Mouse (Mus musculus): Measurements from ENCODE around the gene Lrp1.

DNA sequence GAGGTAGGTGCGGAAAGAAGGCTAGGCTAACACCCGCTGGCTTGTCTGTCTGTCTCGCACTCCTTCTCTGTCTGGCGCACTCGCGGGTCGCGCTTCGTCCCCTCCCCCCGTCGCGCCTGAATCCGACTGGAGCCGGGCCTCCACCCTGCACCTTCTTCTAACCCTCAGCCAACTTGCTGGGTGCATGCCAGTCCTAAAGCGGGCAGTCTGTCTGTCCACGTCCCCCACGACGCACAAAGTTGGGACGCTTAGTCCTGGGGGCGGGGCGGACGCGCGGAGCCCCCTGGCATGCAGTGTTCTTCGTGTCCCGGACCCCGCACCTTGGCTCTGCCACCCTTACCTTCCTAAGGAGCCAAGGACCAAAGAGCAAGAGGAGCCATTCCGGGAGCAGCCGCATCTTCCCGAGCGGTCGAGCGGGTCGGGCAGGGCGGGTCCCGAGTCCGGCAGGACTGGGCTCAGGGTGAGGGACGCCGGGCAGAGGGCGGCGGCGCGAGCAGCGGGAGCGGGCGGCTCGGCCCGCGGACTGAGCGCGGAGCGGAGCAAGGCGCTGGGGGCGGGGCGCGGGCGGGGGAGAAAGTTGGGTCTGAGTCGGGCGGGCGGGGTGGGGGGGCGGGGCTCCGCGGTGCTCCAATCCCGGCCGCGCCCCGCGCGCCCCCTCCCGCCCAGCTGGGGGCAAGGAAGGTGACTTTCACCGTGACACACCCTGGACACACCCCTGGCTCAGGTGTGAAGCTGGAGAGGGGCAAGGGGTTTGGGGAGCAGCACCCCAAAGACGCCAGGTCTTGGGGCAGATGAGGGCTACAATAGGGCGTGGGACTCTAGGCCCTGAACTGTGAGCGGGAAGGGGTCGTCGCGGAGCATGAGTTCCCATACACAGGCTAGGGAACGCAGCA lies 86.7 kb downstream of the Lrp1 start, which contains the start of gene Nxph4:
- no peak for TF ChIP-seq POLR2A (IDR thresholded peaks at IDR 0.05; ENCODE audit: low read depth, low read length)
- TF ChIP-seq CTCF (IDR thresholded peaks at IDR 0.05; ENCODE audit: borderline replicate concordance, insufficient read depth, low read length) = no peak

All from embryonic fibroblast, embryonic 13.5 days (primary cell).